Mouse (Mus musculus): Measurements from ENCODE around the gene Kmt5c. TPM values are rescaled to one million over a fixed set of nuclear protein-coding genes. Genes with fewer than 3 reads are reported as not detected.
"Not testable (repeated sequence)": the region's sequence is repeated elsewhere in the genome, so short reads cannot be mapped to it uniquely, and the experiment has no call there.

Kmt5c gene
- polyA plus RNA-seq, 1 experiment from 2014 or later, result 58.2 TPM

DNA sequence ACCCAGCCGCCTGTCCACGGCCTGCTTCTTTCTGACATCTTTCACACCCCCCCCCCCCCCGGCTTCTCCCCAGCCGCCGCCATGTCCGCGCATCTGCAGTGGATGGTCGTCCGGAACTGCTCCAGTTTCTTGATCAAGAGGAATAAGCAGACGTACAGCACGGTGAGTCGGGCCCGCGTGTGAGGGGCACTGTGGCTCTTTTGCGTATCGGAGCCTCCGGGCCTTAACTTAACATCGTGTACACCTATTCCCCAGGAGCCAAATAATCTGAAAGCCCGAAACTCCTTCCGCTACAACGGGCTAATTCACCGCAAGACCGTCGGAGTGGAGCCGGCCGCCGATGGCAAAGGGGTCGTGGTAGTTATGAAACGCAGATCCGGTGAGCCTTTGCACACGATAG lies 53.3 kb downstream of the Kmt5c start:
- peak overlapping the region; percentile 87 for H3K4me3 ChIP-seq (replicated peaks)
- peaks cover 10% of the 10 kb centered on the region for H3K27me3 ChIP-seq
- H3K4me2 ChIP-seq (replicated peaks), result peak overlapping the region; percentile 65
- H3K9ac ChIP-seq, result peak overlapping the region; percentile 93
- not testable (repeated sequence) for ATAC-seq (ENCODE audit: insufficient number of reproducible peaks, low FRiP score, low TSS enrichment, low read depth); H3K9me3 ChIP-seq (replicated peaks)
- peaks cover 40% of the 10 kb centered on the region for H3K36me3 ChIP-seq
- H3K4me1 ChIP-seq, result peaks cover 27% of the 10 kb centered on the region
- WGBS, result under 1% methylated on average over 29 of the region's 31 CpGs
- H3K27ac ChIP-seq (replicated peaks), result peak overlapping the region; percentile 97

DNA sequence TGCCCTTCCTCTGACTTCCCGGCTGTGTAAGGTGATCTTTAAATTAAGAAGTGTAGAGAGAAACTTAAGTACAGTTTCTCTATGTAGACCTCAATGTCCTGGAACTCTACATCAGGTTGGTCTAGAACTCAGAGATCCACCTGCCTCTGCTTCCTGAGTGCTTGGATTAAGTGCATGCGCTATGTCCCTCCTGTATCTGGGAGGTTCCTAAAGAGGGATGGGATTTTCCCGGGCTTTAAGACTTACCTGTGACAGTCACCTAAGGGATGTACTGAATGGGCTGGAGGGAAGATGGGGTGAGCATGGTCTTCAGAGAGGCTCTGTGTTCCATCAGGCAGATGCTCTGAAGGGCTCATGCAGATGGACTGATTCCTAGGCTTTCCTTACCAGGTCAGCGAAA lies 53.8 kb downstream of the Kmt5c start:
- H3K4me1 ChIP-seq, result peaks cover 22% of the 10 kb centered on the region
- ATAC-seq (ENCODE audit: insufficient number of reproducible peaks, low FRiP score, low TSS enrichment, low read depth), result no peak
- H3K9me3 ChIP-seq (replicated peaks), result no peaks in the 10 kb centered on the region
- peak overlapping the region; percentile 93 for H3K9ac ChIP-seq
- H3K27me3 ChIP-seq, result peaks cover 10% of the 10 kb centered on the region; the same call in 1 of the 2 replicates
- 35% methylated on average over 4 of the region's 4 CpGs for WGBS
- peak overlapping the region; percentile 65 for H3K4me2 ChIP-seq (replicated peaks)
- H3K36me3 ChIP-seq, result peaks cover 40% of the 10 kb centered on the region
- H3K27ac ChIP-seq (replicated peaks), result peak overlapping the region; percentile 97; the same call in 1 of the 2 replicates
- H3K4me3 ChIP-seq (replicated peaks), result peak overlapping the region; percentile 87

DNA sequence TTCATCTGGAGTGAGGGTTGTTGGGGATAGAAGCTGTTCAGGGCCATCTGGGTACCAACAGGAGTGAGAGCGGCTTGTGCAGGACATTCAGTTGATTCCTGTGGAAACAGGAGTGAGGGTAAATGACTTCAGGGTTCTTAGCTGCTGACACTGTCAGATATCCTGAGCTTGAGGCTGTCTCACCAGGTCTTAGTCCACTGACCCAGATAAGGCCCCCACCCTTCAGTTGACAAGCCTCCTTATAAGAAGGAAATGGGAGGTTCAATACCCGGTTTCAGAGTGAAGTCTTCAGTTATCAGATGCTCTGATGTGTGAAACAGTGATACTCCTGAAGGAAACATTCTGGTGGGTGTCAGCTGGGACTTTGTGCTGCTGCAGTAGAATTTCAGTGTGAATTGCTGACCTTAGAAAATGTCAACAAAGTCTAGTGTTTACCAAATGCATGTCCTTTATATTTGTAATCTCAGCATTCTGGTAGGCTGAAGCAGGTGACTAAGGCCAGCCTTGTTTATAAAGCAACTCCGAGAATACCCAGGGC lies 54.8 kb downstream of the Kmt5c start:
- peaks cover 40% of the 10 kb centered on the region for H3K36me3 ChIP-seq
- peaks cover 16% of the 10 kb centered on the region for H3K4me1 ChIP-seq
- H3K4me3 ChIP-seq (replicated peaks), result 0 out of 2 replicates have a peak overlapping the region, but pooled peaks have one; percentile 87
- 0 out of 2 replicates have a peak overlapping the region, but pooled peaks have one; percentile 9 for H3K9ac ChIP-seq
- 0 out of 2 replicates have a peak, but pooled peaks cover 4% of the 10 kb centered on the region for H3K27me3 ChIP-seq
- H3K4me2 ChIP-seq (replicated peaks), result peak overlapping the region; percentile 65; the same call in 1 of the 2 replicates
- WGBS, result 83% methylated on average over 3 of the region's 3 CpGs
- no peak for ATAC-seq (ENCODE audit: insufficient number of reproducible peaks, low FRiP score, low TSS enrichment, low read depth)
- no peaks in the 10 kb centered on the region for H3K9me3 ChIP-seq (replicated peaks)
- H3K27ac ChIP-seq (replicated peaks), result no peak overlapping the region

DNA sequence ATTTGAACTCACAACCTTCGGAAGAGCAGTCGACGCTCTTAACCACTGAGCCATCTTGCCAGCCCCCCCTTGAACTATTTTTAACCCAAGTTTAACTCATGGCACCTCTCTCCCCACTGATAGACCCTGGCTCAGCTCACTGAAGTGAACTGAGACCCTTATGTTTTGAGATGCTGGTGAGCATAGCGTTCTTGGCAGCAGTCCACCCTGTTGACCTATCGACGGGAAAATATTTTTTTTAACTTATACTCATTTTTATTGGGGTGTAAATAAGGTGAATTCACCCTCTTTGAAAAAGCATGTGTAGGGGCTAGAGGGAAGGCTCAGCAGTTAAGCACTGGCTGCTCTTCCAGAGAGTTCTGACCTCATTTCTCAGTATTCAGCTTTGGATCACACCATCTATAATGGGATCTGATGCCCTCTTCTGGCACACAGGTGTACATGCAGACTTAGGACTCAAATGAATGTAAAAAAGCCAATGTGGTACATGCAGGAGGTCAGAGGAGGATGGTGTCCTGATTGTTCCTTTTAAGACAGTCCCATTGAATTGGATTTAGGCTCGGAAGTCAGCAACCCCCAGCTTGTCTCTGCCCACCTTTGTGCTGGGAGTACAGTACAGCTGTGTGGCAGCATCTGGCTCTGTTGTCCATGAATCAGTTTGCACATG lies 56.0 kb downstream of the Kmt5c start:
- 64% methylated on average over 7 of the region's 7 CpGs for WGBS
- Histone ChIP-seq H3K9ac (no peak overlapping the region), H3K4me2 (replicated peaks) (no peak overlapping the region), H3K9me3 (replicated peaks) (no peaks in the 10 kb centered on the region), H3K36me3 (peaks cover 40% of the 10 kb centered on the region), H3K27me3 (no peaks in the 10 kb centered on the region), H3K4me3 (replicated peaks) (no peak overlapping the region), H3K27ac (replicated peaks) (no peak overlapping the region; the same call in 1 of the 2 replicates), H3K4me1 (peaks cover 16% of the 10 kb centered on the region)
- no peak for ATAC-seq (ENCODE audit: insufficient number of reproducible peaks, low FRiP score, low TSS enrichment, low read depth)

Other genes with a start within 250 kb of the Kmt5c start
- gene Ppp1r12c, start 238.4 kb upstream of the Kmt5c start, polyA plus RNA-seq (2015; fragmentation: Nextera tagmentation; extraction: Ambion mirVana), result 52.5 and 57.2 TPM in 2 replicates
- gene Tnnt1, start 223.7 kb upstream of the Kmt5c start, polyA plus RNA-seq (2015; fragmentation: Nextera tagmentation; extraction: Ambion mirVana), result 290 and 382 TPM in 2 replicates
- 5.1 and 5.9 TPM in 2 replicates for gene Tnni3, start 215.9 kb upstream of the Kmt5c start, polyA plus RNA-seq (2015; fragmentation: Nextera tagmentation; extraction: Ambion mirVana)
- 4.4 and 7.8 TPM in 2 replicates for gene Dnaaf3, start 207.7 kb upstream of the Kmt5c start, polyA plus RNA-seq (2015; fragmentation: Nextera tagmentation; extraction: Ambion mirVana)
- gene Syt5, start 192.6 kb upstream of the Kmt5c start, polyA plus RNA-seq (2015; fragmentation: Nextera tagmentation; extraction: Ambion mirVana), result 9.1 and 10.7 TPM in 2 replicates
- not detected in 2 replicates for gene Ptprh, start 136.1 kb upstream of the Kmt5c start, polyA plus RNA-seq (2015; fragmentation: Nextera tagmentation; extraction: Ambion mirVana)
- gene Tmem86b, start 108.7 kb upstream of the Kmt5c start, polyA plus RNA-seq (2015; fragmentation: Nextera tagmentation; extraction: Ambion mirVana), result 1.0 and 1.3 TPM in 2 replicates
- 9.8 and 10.3 TPM in 2 replicates for gene Ppp6r1, start 81.1 kb upstream of the Kmt5c start, polyA plus RNA-seq (2015; fragmentation: Nextera tagmentation; extraction: Ambion mirVana)
- 80.6 and 87.7 TPM in 2 replicates for gene Hspbp1, start 55.0 kb upstream of the Kmt5c start, polyA plus RNA-seq (2015; fragmentation: Nextera tagmentation; extraction: Ambion mirVana)
- 1.5 and 2.1 TPM in 2 replicates for gene Brsk1, start 49.5 kb upstream of the Kmt5c start, polyA plus RNA-seq (2015; fragmentation: Nextera tagmentation; extraction: Ambion mirVana)
- gene Tmem150b, start 14.9 kb upstream of the Kmt5c start, polyA plus RNA-seq (2015; fragmentation: Nextera tagmentation; extraction: Ambion mirVana), result 0.13 and 0.20 TPM in 2 replicates
- 49.9 and 64.2 TPM in 2 replicates for gene Cox6b2, start 13.0 kb downstream of the Kmt5c start, polyA plus RNA-seq (2015; fragmentation: Nextera tagmentation; extraction: Ambion mirVana)
- not detected in 2 replicates for gene Fam71e2, start 31.2 kb downstream of the Kmt5c start, polyA plus RNA-seq (2015; fragmentation: Nextera tagmentation; extraction: Ambion mirVana)
- gene Il11, start 42.7 kb downstream of the Kmt5c start, polyA plus RNA-seq (2015; fragmentation: Nextera tagmentation; extraction: Ambion mirVana), result 0.36 and 0.37 TPM in 2 replicates
- 0.75 and 1.1 TPM in 2 replicates for gene Tmem190, start 42.8 kb downstream of the Kmt5c start, polyA plus RNA-seq (2015; fragmentation: Nextera tagmentation; extraction: Ambion mirVana)
- 11.4 and 11.8 TPM in 2 replicates for gene Tmem238, start 49.5 kb downstream of the Kmt5c start, polyA plus RNA-seq (2015; fragmentation: Nextera tagmentation; extraction: Ambion mirVana)
- 397 and 411 TPM in 2 replicates for gene Rpl28, start 52.8 kb downstream of the Kmt5c start, polyA plus RNA-seq (2015; fragmentation: Nextera tagmentation; extraction: Ambion mirVana)
- 348 and 351 TPM in 2 replicates for gene Ube2s, start 72.5 kb downstream of the Kmt5c start, polyA plus RNA-seq (2015; fragmentation: Nextera tagmentation; extraction: Ambion mirVana)
- gene Shisa7, start 104.6 kb downstream of the Kmt5c start, polyA plus RNA-seq (2015; fragmentation: Nextera tagmentation; extraction: Ambion mirVana), result 0.43 and 0.99 TPM in 2 replicates
- gene Isoc2b, start 130.1 kb downstream of the Kmt5c start, polyA plus RNA-seq (2015; fragmentation: Nextera tagmentation; extraction: Ambion mirVana), result 11.3 and 13.1 TPM in 2 replicates
- gene Isoc2a, start 137.0 kb downstream of the Kmt5c start, polyA plus RNA-seq (2015; fragmentation: Nextera tagmentation; extraction: Ambion mirVana), result 0.95 and 1.2 TPM in 2 replicates
- gene Gm36210, start 166.4 kb downstream of the Kmt5c start, polyA plus RNA-seq (2015; fragmentation: Nextera tagmentation; extraction: Ambion mirVana), result not detected in 2 replicates
- gene Zfp628, start 175.1 kb downstream of the Kmt5c start, polyA plus RNA-seq (2015; fragmentation: Nextera tagmentation; extraction: Ambion mirVana), result 4.1 and 4.9 TPM in 2 replicates
- 5.1 and 5.5 TPM in 2 replicates for gene Nat14, start 181.9 kb downstream of the Kmt5c start, polyA plus RNA-seq (2015; fragmentation: Nextera tagmentation; extraction: Ambion mirVana)
- gene Ssc5d, start 185.7 kb downstream of the Kmt5c start, polyA plus RNA-seq (2015; fragmentation: Nextera tagmentation; extraction: Ambion mirVana), result 4.7 and 5.5 TPM in 2 replicates
- 0.32 and 1.1 TPM in 2 replicates for gene Sbk2, start 224.3 kb downstream of the Kmt5c start, polyA plus RNA-seq (2015; fragmentation: Nextera tagmentation; extraction: Ambion mirVana)
- gene Sbk3, start 231.1 kb downstream of the Kmt5c start, polyA plus RNA-seq (2015; fragmentation: Nextera tagmentation; extraction: Ambion mirVana), result 0.05 and 0.25 TPM in 2 replicates